Mouse (Mus musculus) right cerebral cortex, adult 2 months (tissue): ENCODE data around the gene Ppard.
"Not testable (repeated sequence)": the region's sequence is repeated elsewhere in the genome, so short reads cannot be mapped to it uniquely, and the experiment has no call there.

Experiments used
- DNase-seq, 2 experiments: peaks; one replicate each; pipeline ENCODE4 v3.0.0; 2021 to 2022; ENCODE audit warnings: low spot score in 2 of 2

Ppard gene

DNA sequence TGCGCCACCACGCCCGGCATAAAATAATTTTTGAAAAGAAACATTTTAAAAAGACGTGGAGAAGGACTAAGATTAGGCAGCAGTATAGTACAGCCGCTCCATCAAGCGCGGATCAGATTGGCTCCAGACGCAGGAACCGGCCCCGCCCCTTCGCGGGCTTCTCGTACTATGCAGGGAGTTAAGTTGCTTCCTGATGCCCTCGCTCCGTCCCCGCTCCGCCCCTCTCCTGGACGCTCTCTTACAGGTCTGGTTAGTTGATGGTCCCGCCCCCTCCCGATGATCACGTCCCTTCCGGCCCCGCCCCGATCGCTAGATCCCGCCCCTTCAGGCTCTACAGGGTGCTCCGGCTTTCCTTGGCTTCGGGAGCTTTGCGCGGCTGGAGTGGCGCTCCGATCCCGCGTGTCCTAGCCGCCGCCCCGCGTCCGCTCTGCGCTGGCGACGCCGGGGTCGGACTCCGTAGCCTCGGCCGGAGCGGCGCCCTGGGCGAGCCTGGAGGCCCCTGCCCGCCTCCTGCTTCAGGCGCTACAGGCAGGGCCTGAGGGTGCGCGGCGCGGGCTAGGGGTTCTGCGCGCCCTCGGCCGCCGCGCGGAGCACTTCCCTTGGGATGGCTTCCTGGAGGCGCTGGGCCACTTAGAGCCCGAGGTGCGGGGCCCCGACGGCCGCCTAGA is 80.8 kb downstream of the Ppard start, which contains the start of gene Fance:
TSS of gene Fance (plus strand) at position 308 of the 668 bp plus-strand sequence.
- peak; percentile 92 to 95 for DNase-seq

DNA sequence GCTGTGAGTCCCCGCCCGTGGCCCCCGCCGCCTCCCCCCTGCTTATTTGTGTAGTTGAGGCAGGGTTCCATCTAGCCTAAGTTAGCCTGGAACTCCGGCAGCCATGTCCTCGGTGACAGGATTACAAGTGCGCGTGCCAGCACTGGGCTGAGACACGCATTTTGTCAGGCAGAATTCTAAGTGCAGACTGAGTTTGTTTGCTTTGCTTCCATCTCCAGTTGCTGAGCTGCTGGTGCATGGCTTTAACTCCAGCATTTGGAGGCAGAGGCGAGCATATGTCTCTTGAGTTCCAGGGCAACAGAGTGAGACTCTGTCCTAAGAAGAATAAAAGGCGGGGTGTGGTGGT is 81.4 kb downstream of the Ppard start:
- DNase-seq = no peak

DNA sequence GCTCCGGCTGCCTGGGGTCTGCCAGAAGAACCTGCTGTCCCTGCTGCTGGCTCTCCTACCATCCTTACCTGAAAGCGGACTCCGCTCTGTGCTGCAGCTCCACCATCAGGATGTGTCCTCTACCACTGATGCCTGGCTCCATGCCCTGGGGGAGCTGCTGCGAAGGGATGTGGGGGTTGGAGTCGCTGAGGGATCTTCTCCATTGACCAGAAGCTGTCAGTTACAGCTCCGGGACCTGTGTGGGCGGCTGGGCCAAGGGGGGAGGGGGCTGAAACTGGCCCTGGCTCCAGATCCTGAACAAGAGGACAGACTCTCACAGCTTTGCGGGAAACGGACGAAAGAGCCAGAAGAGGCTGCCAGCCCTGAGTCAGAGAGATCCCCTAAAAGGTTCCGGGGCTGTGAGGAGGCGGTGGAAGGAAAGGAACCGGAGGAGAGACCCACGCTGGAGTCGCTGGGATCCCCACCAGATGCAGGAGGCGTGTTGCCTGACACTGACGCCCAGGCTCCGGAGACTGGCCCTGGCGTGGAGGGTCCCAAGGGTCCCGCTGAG is 83.2 kb downstream of the Ppard start:
- no peak for DNase-seq

DNA sequence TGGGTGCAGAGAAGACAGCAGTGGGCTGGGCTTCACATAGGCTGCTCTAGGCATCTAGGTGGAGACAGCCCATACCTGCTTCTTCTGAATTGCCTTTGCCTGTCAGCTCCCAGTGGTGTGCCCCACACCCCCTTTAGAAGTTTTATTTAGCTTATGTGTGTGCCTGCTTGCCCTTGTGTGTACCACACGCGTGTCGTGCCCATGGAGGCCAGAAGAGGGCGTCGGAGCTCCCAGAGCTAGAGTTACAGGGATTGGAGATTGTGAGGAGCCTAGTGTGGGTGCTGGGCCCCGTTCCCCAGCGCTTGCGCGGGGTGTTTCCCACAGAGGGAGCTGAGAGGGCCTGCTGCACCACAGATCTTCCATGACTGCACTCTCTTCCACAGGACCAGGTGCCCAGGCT is 84.0 kb downstream of the Ppard start:
- no peak for DNase-seq

DNA sequence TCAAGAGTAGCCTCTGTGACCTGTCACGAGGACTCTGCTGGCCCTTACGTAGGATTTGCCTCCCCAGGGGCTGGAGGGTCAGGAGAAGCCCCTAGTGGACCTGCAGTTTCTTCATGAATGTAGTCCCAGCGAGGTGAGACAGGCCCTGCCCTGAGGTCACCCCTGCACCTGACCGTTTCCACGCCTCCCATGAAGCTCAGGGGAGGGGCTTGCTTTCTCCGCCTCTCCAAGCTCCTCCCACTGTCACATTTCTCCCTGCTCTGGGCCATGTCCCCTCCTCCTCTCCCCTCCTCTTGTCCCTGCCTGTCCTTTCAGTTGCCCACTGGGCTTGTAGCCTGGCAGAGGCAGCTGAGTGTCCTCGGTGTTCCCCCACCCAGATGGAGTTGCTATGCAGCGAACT is 84.6 kb downstream of the Ppard start:
- DNase-seq = no peak

DNA sequence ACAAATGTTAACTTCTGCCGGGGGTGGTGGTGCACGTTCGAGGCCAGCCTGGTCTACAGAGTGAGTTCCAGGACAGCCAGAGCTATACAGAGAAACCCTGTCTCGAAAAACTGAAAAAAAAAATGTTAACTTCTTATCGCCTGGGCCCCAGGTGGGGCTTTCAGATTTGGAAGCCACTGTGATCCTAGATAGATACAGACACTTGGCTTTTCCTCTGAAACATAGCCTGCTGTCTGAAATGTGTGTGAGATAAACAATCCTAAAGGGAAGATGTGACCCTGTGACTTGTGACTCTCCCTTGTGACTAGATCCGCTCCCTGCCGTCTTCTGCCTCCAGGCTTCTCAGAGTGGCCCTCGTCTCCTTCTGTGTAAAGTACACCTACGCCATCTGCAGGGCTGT is 85.2 kb downstream of the Ppard start:
- DNase-seq = no peak

DNA sequence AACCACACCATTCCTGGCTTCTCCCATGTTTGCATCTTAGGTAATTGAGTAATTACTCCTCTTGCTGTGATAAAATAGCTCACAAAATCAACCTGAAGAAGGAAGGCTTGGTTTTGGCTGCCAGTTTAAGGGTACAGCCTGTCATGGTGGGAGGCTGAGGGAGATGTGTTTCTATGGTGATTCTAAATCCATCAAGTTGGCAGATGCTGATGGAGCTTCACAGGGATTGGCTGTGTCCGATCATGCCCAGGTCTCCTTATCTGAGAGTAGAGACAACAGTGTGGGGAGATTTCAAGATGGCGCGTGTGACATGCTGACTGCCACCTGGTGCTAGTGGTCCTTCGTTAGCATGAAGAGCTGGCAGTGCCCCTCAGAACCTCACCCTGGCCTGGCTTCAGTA is 89.2 kb downstream of the Ppard start:
- no peak for DNase-seq

DNA sequence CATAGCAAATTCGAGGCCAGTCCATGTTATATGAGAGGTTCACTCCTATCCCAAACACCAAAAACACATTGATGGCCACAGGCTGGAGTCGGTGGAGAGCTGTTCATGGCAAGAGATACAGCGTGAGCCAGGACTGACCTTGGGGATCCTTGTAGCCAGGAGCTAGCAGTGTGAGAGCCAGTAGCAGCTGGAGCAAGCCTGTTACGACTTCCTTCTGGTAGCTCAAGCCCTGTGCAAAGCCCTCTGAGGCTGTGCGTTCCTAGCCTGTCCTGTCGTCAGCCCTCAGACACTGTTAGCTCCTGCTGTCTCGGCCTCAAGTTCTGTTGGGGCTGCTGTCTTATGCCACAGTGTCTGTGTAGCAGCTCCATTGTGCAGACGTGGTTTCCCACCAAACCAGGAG is 91.3 kb downstream of the Ppard start:
- DNase-seq = no peak

DNA sequence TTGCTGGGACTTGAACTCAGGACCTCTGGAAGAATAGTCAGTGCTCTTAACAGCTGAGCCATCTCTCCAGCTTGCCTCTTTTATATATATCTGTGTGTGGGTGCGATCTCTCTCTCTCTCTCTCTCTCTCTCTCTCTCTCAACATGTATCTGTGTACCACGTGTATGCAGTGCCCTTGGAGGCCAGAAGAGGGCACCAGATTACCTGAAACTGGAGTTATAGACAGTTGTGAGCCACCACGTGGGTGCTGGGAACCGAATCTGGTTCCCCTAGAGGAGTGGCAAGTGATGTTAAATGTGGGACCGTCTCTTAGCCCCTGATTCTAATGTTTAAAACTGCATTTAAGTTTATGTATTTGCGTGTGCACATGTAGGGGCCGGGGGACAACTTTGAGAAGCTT is 91.9 kb downstream of the Ppard start:
- DNase-seq = not testable (repeated sequence)

DNA sequence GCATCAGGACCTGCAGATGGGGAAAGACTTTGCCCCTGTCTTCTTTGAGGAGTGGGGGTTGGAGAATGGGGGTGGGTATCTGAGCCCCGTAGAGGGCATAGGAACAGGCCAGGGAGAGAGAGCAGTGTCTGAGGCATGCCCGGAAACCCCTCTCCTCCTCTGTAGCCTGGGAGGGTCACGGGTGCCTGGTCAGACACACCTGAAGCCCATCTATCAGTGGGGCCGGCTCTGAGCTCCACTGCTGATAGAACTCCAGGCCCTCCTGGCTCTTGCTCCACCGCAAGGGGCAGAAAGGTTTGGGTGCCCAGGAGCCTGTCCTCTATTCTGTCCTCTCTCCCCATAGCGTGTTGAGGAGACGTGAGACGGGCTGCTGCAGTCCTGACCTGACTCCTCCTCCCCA is 93.3 kb downstream of the Ppard start:
- no peak for DNase-seq

DNA sequence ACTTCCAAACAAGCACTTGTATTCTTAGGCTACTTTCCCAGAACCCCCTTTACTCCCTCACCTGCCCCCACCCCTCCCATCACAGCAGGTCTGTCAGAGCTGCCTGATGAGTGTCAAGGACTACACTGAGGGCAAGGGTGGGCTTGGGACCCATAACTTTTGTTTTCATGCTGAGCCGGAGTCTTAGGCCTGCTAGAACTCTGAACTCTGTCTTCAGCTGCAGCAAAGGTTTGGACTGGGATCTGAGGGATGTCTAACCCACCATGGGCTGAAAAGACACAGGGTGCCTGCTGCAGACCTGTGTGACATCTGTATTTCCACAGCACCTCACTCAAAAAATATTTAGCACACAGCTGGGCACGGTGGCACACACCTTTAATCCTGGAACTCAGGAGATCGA is 94.5 kb downstream of the Ppard start:
- DNase-seq = no peak

DNA sequence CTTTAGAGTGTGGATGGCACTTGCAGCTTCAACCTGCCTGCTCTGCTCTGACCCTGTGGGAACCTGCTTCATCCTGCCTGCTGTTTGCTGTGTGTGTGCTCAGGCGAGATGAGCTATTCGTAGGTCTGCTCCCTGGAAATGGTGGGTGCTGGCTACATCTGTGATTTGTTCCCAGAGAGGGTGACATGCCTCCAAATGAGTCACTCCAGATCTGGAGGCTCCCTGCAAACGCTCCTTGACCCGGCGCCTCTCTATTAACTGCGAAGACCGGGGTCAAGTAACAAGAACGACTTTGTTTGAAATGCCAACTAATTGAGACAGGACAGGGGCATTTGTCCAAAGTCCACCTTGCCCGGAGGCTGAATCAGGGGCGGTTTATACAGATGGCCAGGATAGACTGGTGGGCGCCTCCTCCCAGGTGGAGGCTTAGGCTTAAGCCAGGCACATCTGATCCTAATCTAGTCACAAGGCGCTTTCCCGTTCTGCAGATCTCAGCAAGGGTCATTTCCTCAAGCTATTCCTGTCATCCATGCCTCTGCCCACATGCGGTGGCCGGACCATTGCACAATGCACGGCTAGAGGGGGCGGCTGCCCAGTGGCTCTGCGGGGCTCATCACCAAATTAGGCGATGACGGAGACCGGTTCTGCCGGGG is 95.3 kb downstream of the Ppard start:
- peak; percentile 58 to 65 for DNase-seq

DNA sequence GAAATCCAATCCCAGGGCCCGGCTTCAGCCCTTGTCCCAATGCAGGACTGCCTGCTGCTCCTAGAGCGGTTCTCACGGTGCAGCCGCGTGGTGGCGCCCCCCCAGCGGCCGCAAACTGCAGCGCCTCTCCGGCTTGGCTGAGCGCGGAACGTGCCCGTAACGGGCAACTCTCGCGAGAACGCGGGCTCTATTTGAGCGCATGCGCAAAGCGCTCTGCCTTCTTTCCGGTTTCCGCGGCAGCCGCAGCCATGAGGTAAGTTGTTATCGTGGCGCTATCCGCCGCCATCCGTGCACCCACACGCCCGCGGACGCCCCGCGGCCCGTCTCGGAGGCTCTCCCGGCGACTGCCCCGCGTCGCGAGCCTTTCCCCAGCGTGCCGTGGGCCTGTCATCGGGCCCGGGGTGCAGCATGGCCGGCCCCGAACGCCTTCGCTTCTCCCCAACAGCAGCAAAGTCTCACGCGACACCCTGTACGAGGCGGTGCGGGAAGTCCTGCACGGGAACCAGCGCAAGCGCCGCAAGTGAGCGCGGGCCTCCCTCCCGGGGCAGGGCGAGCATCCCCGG is 95.9 kb downstream of the Ppard start, which contains the start of gene Rpl10a:
TSS of gene Rpl10a (plus strand) at position 106 of the 563 bp plus-strand sequence.
- DNase-seq = peak; percentile 98

DNA sequence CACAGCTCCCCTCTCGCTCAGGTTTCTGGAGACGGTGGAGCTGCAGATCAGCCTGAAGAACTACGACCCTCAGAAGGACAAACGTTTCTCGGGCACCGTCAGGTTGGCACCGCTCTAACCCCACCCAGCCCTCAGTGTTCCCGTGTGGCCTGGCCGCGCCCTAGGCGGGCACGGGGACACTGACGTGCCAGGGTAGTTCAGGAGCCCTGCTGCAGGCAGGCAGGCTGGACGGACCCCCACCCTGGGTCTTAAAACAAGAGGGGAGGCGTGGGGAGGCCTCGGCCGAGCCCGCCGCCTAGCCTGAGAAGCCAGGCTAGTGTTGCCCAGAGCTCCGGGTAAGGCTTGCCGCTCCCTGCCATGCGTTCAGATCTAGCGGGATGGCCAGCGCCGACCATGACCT is 96.4 kb downstream of the Ppard start:
- no peak for DNase-seq

DNA sequence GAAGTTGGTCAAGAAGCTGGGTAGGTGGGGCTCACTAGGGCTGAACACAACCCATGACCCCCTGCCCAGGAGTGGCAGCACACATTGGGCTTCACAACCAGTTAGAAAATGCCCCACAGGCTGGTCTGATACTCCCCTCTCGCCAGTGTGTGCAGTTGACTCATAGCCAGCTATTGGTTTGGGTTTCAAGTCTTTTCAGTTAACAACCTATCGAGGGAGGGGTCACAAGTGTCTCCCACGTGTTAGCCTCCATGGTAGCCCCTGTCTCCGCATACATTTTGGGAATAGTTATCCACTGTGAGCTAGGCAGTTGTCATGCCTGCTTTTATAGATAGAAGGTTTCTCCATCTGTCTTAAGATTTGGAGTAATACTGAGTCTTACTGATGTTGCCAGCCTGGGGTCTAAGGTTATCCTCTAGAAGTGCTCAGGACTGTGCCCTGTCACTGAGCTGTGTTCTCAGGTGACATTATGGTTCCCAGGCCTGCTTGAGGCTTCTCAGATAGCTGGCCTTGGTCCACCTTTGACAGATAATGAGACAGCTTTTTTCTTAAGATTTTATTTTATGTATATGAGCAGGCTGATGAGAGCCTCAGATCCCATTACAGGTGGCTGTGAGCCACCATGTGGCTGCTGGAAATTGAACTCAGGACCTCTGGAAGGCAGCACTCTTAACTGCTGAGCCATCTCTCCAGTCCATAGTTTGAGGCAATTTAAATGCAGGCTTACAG is 97.2 kb downstream of the Ppard start:
- no peak for DNase-seq

DNA sequence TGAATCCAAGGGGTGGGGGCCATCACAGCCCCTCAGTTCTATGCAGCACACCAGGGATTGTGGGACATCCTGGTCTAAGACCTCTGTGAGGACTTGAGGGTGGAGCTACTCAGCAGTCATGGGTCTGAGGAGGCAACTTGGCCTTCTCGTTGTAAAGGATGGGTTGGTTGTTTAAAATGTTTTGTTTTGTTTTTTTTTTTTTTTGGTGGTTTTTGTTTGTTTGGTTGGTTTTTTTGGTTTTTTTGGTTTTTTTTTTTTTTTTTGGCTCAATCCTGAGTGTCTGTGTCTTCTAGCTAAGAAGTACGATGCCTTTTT is 97.7 kb downstream of the Ppard start:
- no peak for DNase-seq

DNA sequence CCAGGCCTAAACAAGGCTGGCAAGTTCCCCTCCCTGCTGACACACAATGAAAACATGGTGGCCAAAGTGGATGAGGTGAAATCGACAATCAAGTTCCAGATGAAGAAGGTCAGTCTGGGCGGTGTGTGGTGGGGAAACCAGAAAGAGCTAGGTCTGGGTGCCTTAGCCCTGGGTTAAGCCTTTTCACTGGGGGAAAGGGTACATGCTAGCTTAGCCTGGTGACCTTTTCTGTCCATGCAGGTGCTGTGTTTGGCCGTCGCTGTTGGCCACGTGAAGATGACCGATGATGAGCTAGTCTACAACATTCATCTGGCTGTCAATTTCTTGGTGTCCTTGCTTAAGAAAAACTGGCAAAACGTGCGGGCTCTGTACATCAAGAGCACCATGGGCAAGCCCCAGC is 98.1 kb downstream of the Ppard start:
- not testable (repeated sequence) for DNase-seq

DNA sequence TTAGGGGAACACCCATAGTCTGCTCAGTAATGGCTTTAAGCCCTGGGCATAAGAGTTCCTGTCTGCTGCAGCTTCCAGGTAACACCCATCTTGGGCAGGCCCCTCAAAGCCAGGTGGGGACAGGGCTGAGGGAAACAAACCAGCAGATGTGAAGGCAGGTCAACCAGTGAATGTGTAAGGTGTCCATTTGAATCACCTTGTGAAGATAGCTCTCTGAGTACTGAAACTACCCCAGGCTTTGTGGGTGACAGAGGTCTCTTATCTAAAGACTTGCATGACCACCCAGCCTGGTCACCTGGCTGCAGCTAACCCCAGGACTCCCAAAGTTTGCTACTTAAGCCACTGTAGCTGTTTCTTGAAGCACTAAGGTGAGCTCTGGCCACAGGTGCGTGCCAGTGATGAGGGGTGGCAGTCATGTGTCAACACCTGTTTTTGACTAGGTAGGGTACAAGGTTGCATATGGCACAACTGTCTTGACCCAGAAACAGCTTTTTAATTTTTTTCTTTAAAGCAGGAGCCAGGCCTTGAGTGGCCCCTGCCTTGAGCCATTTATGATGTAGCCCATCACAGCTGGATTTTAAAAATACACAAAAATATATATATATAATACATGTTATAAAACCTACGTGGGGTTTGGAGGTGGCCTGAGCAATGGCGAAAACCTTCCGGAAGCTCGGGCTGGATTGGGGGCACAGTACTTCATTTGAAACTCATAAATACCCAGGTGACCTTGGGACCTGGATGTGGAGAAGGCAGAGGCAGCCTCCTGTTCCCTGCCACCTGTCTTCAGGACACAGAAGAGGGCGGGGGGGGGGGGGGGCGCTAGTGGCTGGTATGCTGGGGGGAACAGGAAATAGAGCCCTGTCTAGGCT is 99.0 kb downstream of the Ppard start:
- DNase-seq = no peak

DNA sequence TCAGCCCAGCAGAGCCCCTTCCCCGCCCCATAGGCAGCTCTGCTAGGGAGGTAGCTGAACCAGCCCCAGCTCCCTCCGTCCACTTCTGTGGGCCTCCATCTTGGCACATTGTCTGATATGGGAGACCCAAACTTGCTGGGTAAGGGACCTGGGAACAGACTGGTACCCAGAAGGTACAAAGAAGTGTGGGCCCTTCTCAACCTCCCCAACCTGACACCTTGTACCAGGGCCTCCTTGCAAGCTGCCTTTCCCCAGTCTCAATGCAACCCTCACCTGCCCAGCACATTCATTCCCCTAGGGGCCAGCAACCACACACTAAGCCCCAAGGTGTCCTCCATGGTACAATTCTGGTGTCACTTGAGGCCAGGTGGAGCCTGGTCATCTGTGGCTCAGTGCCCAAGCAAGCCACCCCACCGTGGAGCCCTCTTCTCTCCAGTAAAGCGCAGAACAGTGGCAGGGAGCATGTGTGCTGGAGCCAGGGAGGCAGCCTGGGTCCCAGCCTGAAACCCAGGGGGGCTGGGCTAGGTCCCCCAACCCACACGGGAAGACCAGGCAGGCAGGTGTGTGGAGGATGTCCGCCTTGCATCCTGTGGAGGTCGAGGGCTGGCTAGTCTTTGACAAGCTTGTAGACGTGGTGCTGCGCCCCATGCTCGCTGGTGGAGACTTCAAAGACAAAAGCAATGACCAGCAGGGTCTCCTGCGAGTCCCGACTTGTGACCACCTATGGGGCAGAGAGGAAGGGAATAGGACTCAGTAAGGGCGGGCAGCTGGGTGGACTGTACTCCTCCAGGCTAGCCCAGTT is 99.8 kb downstream of the Ppard start:
- DNase-seq = no peak

DNA sequence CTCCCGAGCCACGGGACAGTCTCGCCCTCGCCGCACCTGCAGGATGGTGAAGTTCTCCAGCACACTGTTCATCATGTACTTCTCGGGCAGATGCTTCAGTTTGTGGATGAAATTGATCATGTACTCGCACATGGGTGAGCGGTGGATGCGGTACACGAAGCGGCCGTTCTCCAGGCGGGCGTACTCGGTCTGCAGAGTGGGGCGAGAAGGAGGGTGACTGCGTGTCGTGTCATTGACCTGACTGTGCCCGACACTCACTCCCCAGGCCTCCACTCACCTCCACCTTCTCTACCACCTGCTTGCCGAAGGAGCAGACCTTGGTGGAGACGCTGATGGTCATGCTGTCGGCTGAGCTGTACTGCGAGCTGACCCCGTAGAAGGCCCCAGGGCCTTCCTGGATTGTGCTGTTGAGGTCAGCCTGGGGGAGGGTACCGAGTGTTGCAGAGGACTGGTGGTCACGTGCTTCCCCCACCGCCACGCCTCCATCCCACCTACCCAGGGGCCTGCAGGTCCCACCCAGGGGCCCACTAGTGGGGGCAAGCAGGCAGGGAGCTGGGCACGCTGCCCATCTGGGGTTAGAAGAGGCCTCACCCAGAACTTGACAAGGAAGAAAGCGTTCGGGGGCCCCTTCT is 100.5 kb downstream of the Ppard start:
- DNase-seq = no peak
